In the genomic region with DNA sequence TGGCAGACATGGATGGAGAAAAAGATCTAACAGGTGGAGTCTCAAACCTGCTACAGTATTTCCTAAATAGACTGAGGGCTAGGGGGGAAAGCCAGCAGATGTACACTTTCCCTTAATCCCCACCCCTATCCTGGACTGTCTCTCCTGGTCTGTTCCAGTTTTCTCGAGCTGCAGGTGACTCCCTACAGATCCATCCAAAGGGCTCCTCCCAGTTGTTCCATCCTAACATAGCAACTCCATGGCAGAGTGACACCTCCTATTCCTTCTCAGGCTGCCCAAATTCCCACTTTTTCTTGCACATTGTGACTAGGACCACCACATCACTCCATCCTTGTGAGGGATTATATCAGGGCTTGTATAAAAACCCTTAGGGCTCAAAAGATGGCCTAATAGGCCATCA, we compare ENCODE assay signal across 8 mouse cellular contexts. TPM values are rescaled to one million over a fixed set of nuclear protein-coding genes. Genes with fewer than 3 reads are reported as not detected.
A peak's percentile ranks its signal among the peaks of the same experiment; 100 is the strongest.
DNase-seq lines count a peak whose midpoint lies in the region; ATAC-seq and TF ChIP-seq lines count a peak whose summit lies in the region.

No protein-coding gene starts in this region.

- no peak for TF ChIP-seq CTCF in brain, embryonic 14.5 days (IDR thresholded peaks at IDR 0.05; ENCODE audit: borderline replicate concordance, extremely low read depth, insufficient read depth, insufficient read length)

- TF ChIP-seq POLR2A in brain, embryonic 14.5 days (IDR thresholded peaks at IDR 0.05; ENCODE audit: borderline replicate concordance, extremely low read depth, insufficient read depth, insufficient read length, poor library complexity, severe bottlenecking), result no peak

- H3K9me3 ChIP-seq in kidney, embryonic 14.5 days (ENCODE audit: control insufficient read depth, low read length), result no peaks in the 10 kb centered on the region
- H3K9me3 ChIP-seq in hindbrain, embryonic 11.5 days (ENCODE audit: control insufficient read depth, low read length), result no peaks in the 10 kb centered on the region
- no peaks in the 10 kb centered on the region for H3K9me3 ChIP-seq in midbrain, embryonic 15.5 days

- H3K4me1 ChIP-seq in kidney, embryonic 14.5 days (ENCODE audit: control insufficient read depth, insufficient read depth, low read length), result peaks cover 20% of the 10 kb centered on the region
- 0 out of 2 replicates have a peak, but pooled peaks cover 12% of the 10 kb centered on the region for H3K4me1 ChIP-seq in hindbrain, embryonic 11.5 days (replicated peaks; ENCODE audit: control insufficient read depth, insufficient read depth, low read length)
- H3K4me1 ChIP-seq in midbrain, embryonic 15.5 days, result peaks cover 35% of the 10 kb centered on the region

- no peak overlapping the region for H3K27ac ChIP-seq in kidney, embryonic 14.5 days (ENCODE audit: low read depth, low read length)
- H3K27ac ChIP-seq in hindbrain, embryonic 11.5 days (ENCODE audit: low read depth, low read length), result no peak overlapping the region
- H3K27ac ChIP-seq in midbrain, embryonic 15.5 days, result peak overlapping the region; percentile 100

- no peak for ATAC-seq in kidney, embryonic 14.5 days (ENCODE audit: low FRiP score, low TSS enrichment)
- ATAC-seq in hindbrain, embryonic 11.5 days (ENCODE audit: low FRiP score), result no peak
- ATAC-seq in midbrain, embryonic 15.5 days (replicated peaks), result no peak

- peak overlapping the region; percentile 84; the same call in 1 of the 2 replicates for H3K4me3 ChIP-seq in kidney, embryonic 14.5 days (ENCODE audit: low read length)
- H3K4me3 ChIP-seq in hindbrain, embryonic 11.5 days (ENCODE audit: low read depth, low read length), result peak overlapping the region; percentile 69; the same call in 1 of the 2 replicates
- H3K4me3 ChIP-seq in midbrain, embryonic 15.5 days, result peak overlapping the region; percentile 66

- no peaks in the 10 kb centered on the region for H3K27me3 ChIP-seq in kidney, embryonic 14.5 days (ENCODE audit: control insufficient read depth, insufficient read depth, low read length)
- no peaks in the 10 kb centered on the region for H3K27me3 ChIP-seq in hindbrain, embryonic 11.5 days (ENCODE audit: control insufficient read depth, insufficient read depth, low read length)
- no peaks in the 10 kb centered on the region for H3K27me3 ChIP-seq in midbrain, embryonic 15.5 days (replicated peaks)

- no peak overlapping the region for H3K9ac ChIP-seq in kidney, embryonic 14.5 days (ENCODE audit: low read depth, low read length)
- H3K9ac ChIP-seq in hindbrain, embryonic 11.5 days (ENCODE audit: low read depth, low read length), result no peak overlapping the region
- H3K9ac ChIP-seq in midbrain, embryonic 15.5 days, result peak overlapping the region; percentile 95; the same call in 1 of the 2 replicates

- peak overlapping the region; percentile 82; the same call in 1 of the 2 replicates for H3K4me2 ChIP-seq in kidney, embryonic 14.5 days (replicated peaks; ENCODE audit: low read depth, low read length)
- peak overlapping the region; percentile 48 for H3K4me2 ChIP-seq in hindbrain, embryonic 11.5 days (replicated peaks; ENCODE audit: low read depth, low read length)
- H3K4me2 ChIP-seq in midbrain, embryonic 15.5 days, result peak overlapping the region; percentile 65

- H3K36me3 ChIP-seq in kidney, embryonic 14.5 days (ENCODE audit: control insufficient read depth, insufficient read depth, low read length), result peaks cover 9% of the 10 kb centered on the region; the same call in 1 of the 2 replicates
- H3K36me3 ChIP-seq in hindbrain, embryonic 11.5 days (ENCODE audit: control insufficient read depth, insufficient read depth, low read length), result 0 out of 2 replicates have a peak, but pooled peaks cover 3% of the 10 kb centered on the region
- no peaks in the 10 kb centered on the region for H3K36me3 ChIP-seq in midbrain, embryonic 15.5 days (replicated peaks)

- 16% methylated on average over 1 of the region's 1 CpGs for WGBS in kidney, embryonic 14.5 days
- WGBS in hindbrain, embryonic 11.5 days, result 35% methylated on average over 1 of the region's 1 CpGs
- 32% methylated on average over 1 of the region's 1 CpGs for WGBS in midbrain, embryonic 15.5 days

- DNase-seq in kidney, postnatal 10 days, result no peak
- DNase-seq in brain, embryonic 14.5 days (ENCODE audit: low read depth), result peak; percentile 12
- DNase-seq in hindbrain, embryonic 11.5 days (ENCODE audit: low spot score), result no peak
- no peak for DNase-seq in c-Kit-positive CD71-positive TER-119-positive erythroid progenitor cells, embryonic 14.5 days (ENCODE audit: low spot score)
- DNase-seq in urinary bladder, postnatal 14 days (ENCODE audit: low spot score), result no peak
- no peak for DNase-seq in urinary bladder, adult 18-20 months (ENCODE audit: low spot score in 2 of 2)

RNA-seq across cellular contexts. Expression of gene Ctbp1, which starts 1.0 kb away (rescaled TPM):
- polyA plus RNA-seq in kidney, embryonic 14.5 days (2014; fragmentation: Nextera tagmentation; extraction: Ambion mirVana), result 241 and 398 TPM in 2 replicates
- polyA plus RNA-seq in brain, embryonic 14.5 days (2012; rRNA removed), result 400 and 428 TPM in 2 replicates
- 456 and 518 TPM in 2 replicates for polyA plus RNA-seq in hindbrain, embryonic 11.5 days (2014; fragmentation: Nextera tagmentation; extraction: Ambion mirVana)
- 545 and 591 TPM in 2 replicates for polyA plus RNA-seq in midbrain, embryonic 15.5 days (2015; fragmentation: Nextera tagmentation; extraction: Ambion mirVana)

RNA-seq across cellular contexts. Expression of gene Spon2, which starts 57.5 kb away (rescaled TPM):
- 3.9 and 4.2 TPM in 2 replicates for polyA plus RNA-seq in kidney, embryonic 14.5 days (2014; fragmentation: Nextera tagmentation; extraction: Ambion mirVana)
- polyA plus RNA-seq in brain, embryonic 14.5 days (2012; rRNA removed), result 2.8 and 3.8 TPM in 2 replicates
- polyA plus RNA-seq in hindbrain, embryonic 11.5 days (2014; fragmentation: Nextera tagmentation; extraction: Ambion mirVana), result 3.4 and 4.5 TPM in 2 replicates
- 4.1 and 5.2 TPM in 2 replicates for polyA plus RNA-seq in midbrain, embryonic 15.5 days (2015; fragmentation: Nextera tagmentation; extraction: Ambion mirVana)

RNA-seq across cellular contexts. Expression of gene Maea, which starts 59.6 kb away (rescaled TPM):
- polyA plus RNA-seq in kidney, embryonic 14.5 days (2014; fragmentation: Nextera tagmentation; extraction: Ambion mirVana), result 97.9 and 133 TPM in 2 replicates
- 171 and 187 TPM in 2 replicates for polyA plus RNA-seq in brain, embryonic 14.5 days (2012; rRNA removed)
- 133 and 141 TPM in 2 replicates for polyA plus RNA-seq in hindbrain, embryonic 11.5 days (2014; fragmentation: Nextera tagmentation; extraction: Ambion mirVana)
- polyA plus RNA-seq in midbrain, embryonic 15.5 days (2015; fragmentation: Nextera tagmentation; extraction: Ambion mirVana), result 138 and 139 TPM in 2 replicates
